Mouse (Mus musculus): Measurements from ENCODE around the gene Arhgef7. TPM values are rescaled to one million over a fixed set of nuclear protein-coding genes. Genes with fewer than 3 reads are reported as not detected.
A peak's percentile ranks its signal among the peaks of the same experiment; 100 is the strongest.

Arhgef7 gene
- polyA plus RNA-seq, 1 experiment from 2014 or later, result 31.6 TPM

- H3K4me1 ChIP-seq (ENCODE audit: insufficient read depth, low read depth, low read length), result peaks cover 13% of the 10 kb centered on the region; the same call in 1 of the 2 replicates
These were observed 49.1 kb downstream of the Arhgef7 start for GRCm38 (mm10) chr8:11776451-11777180.

GRCm38 (mm10) chr8:11777201-11777600 lies 49.7 kb downstream of the Arhgef7 start:
- no peaks in the 10 kb centered on the region for H3K9me3 ChIP-seq (ENCODE audit: low read length)
- H3K36me3 ChIP-seq (ENCODE audit: insufficient read depth, low read length), result 0 out of 2 replicates have a peak, but pooled peaks cover 5% of the 10 kb centered on the region
- H3K4me2 ChIP-seq (replicated peaks; ENCODE audit: low read depth, low read length), result no peak overlapping the region
- WGBS, result 55% methylated on average over 10 of the region's 10 CpGs
- H3K9ac ChIP-seq (replicated peaks; ENCODE audit: low read depth), result no peak overlapping the region
- no peak for TF ChIP-seq EP300 (IDR thresholded peaks at IDR 0.05)
- TF ChIP-seq CTCF (IDR thresholded peaks at IDR 0.05), result no peak
- no peak overlapping the region for H3K4me3 ChIP-seq (ENCODE audit: low read depth, low read length)
- peaks cover 13% of the 10 kb centered on the region; the same call in 1 of the 2 replicates for H3K4me1 ChIP-seq (ENCODE audit: insufficient read depth, low read depth, low read length)
- H3K27me3 ChIP-seq (replicated peaks; ENCODE audit: insufficient read depth, low read length), result no peaks in the 10 kb centered on the region
- DNase-seq (ENCODE audit: low spot score) (no peak), ATAC-seq (no peak)
- H3K27ac ChIP-seq (ENCODE audit: low read length), result no peak overlapping the region

More at GRCm38 (mm10) chr8:11776451-11777180, 49.1 kb downstream of the Arhgef7 start:
- Histone ChIP-seq H3K9me3 (ENCODE audit: low read length) (no peaks in the 10 kb centered on the region), H3K4me2 (replicated peaks; ENCODE audit: low read depth, low read length) (no peak overlapping the region), H3K36me3 (ENCODE audit: insufficient read depth, low read length) (no peaks in the 10 kb centered on the region), H3K9ac (replicated peaks; ENCODE audit: low read depth) (no peak overlapping the region), H3K27ac (ENCODE audit: low read length) (no peak overlapping the region), H3K4me3 (ENCODE audit: low read depth, low read length) (no peak overlapping the region), H3K27me3 (replicated peaks; ENCODE audit: insufficient read depth, low read length) (no peaks in the 10 kb centered on the region)
- TF ChIP-seq EP300 (IDR thresholded peaks at IDR 0.05), result no peak
- no peak for TF ChIP-seq CTCF (IDR thresholded peaks at IDR 0.05)
- ATAC-seq, result no peak
- WGBS, result 92% methylated on average over 8 of the region's 8 CpGs
- no peak for DNase-seq (ENCODE audit: low spot score)

- peak; percentile 78 for DNase-seq (ENCODE audit: low spot score)
- H3K4me1 ChIP-seq (ENCODE audit: insufficient read depth, low read depth, low read length), result peaks cover 13% of the 10 kb centered on the region; the same call in 1 of the 2 replicates
These were observed 51.3 kb downstream of the Arhgef7 start for GRCm38 (mm10) chr8:11778646-11779433.

GRCm38 (mm10) chr8:11779844-11780634 lies 52.5 kb downstream of the Arhgef7 start:
- peaks cover 16% of the 10 kb centered on the region; the same call in 1 of the 2 replicates for H3K36me3 ChIP-seq (ENCODE audit: insufficient read depth, low read length)
- H3K4me3 ChIP-seq (ENCODE audit: low read depth, low read length), result peak overlapping the region; percentile 37
- DNase-seq (ENCODE audit: low spot score), result peak; percentile 49
- WGBS, result 60% methylated on average over 10 of the region's 10 CpGs
- H3K9ac ChIP-seq (replicated peaks; ENCODE audit: low read depth), result peak overlapping the region; percentile 26; the same call in 1 of the 2 replicates
- peak; percentile 75 for ATAC-seq
- no peaks in the 10 kb centered on the region for H3K9me3 ChIP-seq (ENCODE audit: low read length)
- peak overlapping the region; percentile 40 for H3K4me2 ChIP-seq (replicated peaks; ENCODE audit: low read depth, low read length)
- TF ChIP-seq CTCF (IDR thresholded peaks at IDR 0.05), result no peak
- TF ChIP-seq EP300 (IDR thresholded peaks at IDR 0.05), result peak; percentile 66
- H3K27me3 ChIP-seq (replicated peaks; ENCODE audit: insufficient read depth, low read length), result no peaks in the 10 kb centered on the region
- H3K27ac ChIP-seq (ENCODE audit: low read length), result peak overlapping the region; percentile 87
- H3K4me1 ChIP-seq (ENCODE audit: insufficient read depth, low read depth, low read length), result peaks cover 7% of the 10 kb centered on the region; the same call in 1 of the 2 replicates

More at GRCm38 (mm10) chr8:11778646-11779433, 51.3 kb downstream of the Arhgef7 start:
- H3K9me3 ChIP-seq (ENCODE audit: low read length), result no peaks in the 10 kb centered on the region
- TF ChIP-seq CTCF (IDR thresholded peaks at IDR 0.05), result no peak
- no peak for TF ChIP-seq EP300 (IDR thresholded peaks at IDR 0.05)
- WGBS, result 61% methylated on average over 8 of the region's 8 CpGs
- peak; percentile 75 for ATAC-seq
- H3K27me3 ChIP-seq (replicated peaks; ENCODE audit: insufficient read depth, low read length), result no peaks in the 10 kb centered on the region
- H3K4me3 ChIP-seq (ENCODE audit: low read depth, low read length), result peak overlapping the region; percentile 37
- H3K27ac ChIP-seq (ENCODE audit: low read length), result peak overlapping the region; percentile 87
- peak overlapping the region; percentile 40; the same call in 1 of the 2 replicates for H3K4me2 ChIP-seq (replicated peaks; ENCODE audit: low read depth, low read length)
- peaks cover 16% of the 10 kb centered on the region; the same call in 1 of the 2 replicates for H3K36me3 ChIP-seq (ENCODE audit: insufficient read depth, low read length)
- H3K9ac ChIP-seq (replicated peaks; ENCODE audit: low read depth), result 0 out of 2 replicates have a peak overlapping the region, but pooled peaks have one; percentile 26

- Histone ChIP-seq H3K9me3 (ENCODE audit: low read length) (no peaks in the 10 kb centered on the region), H3K9ac (replicated peaks; ENCODE audit: low read depth) (no peak overlapping the region), H3K27me3 (replicated peaks; ENCODE audit: insufficient read depth, low read length) (no peaks in the 10 kb centered on the region), H3K4me2 (replicated peaks; ENCODE audit: low read depth, low read length) (peak overlapping the region; percentile 40), H3K4me1 (ENCODE audit: insufficient read depth, low read depth, low read length) (peaks cover 4% of the 10 kb centered on the region; the same call in 1 of the 2 replicates), H3K36me3 (ENCODE audit: insufficient read depth, low read length) (peaks cover 16% of the 10 kb centered on the region; the same call in 1 of the 2 replicates), H3K4me3 (ENCODE audit: low read depth, low read length) (peak overlapping the region; percentile 37), H3K27ac (ENCODE audit: low read length) (no peak overlapping the region)
- TF ChIP-seq CTCF (IDR thresholded peaks at IDR 0.05) (no peak), EP300 (IDR thresholded peaks at IDR 0.05) (no peak)
- ATAC-seq (no peak), DNase-seq (ENCODE audit: low spot score) (no peak)
- WGBS, result 74% methylated on average over 4 of the region's 4 CpGs
These were observed 53.1 kb downstream of the Arhgef7 start for GRCm38 (mm10) chr8:11780641-11781040.
